Mouse (Mus musculus): ENCODE results near the gene Olfr1462. TPM values are rescaled to one million over a fixed set of nuclear protein-coding genes. Genes with fewer than 3 reads are reported as not detected.

Gene Olfr1462
- not detected for total RNA-seq (2023)

DNA sequence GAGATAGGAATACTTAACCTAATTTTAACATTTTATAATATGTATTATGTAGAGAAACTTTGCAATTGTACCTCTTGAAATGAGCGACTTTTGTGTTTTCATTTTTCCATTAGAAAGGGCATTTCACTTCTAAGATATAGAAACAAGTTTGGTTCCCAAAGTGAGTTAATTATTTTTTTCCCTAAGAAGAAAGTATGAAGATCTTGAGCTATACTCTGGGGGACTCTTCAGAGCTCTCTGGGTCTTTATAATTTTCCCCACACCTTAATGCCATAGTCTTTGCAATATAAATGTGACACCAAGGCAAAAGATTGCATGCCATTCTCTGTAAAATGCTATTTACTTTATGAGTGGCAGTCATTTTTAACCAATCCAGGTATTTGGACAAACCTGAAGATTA is at the start of gene Olfr1462:
TSS of gene Olfr1462 (plus strand) at position 301 of the 400 bp plus-strand sequence.

DNA sequence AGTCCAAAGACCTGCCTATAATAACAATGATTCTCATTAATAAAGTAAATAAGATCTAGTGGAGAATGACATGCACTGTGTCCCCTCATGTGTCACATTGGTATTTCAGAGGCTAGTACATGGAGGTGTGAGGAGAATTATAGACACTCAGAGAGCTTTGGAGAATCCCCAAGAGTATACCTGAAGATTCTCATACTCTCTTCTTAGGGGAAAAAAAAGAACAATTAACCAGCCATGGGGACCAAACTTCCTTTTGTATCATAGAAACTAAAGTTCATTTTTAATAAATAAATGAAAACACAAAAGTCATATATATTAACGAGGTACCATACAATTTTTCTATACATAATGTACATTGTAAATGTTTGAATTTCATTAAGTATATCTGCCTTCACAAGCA is 36.1 kb upstream of the Olfr1462 start, which contains the start of gene Olfr1459:
TSS of gene Olfr1459 (minus strand) at position 101 of the 400 bp plus-strand sequence.

DNA sequence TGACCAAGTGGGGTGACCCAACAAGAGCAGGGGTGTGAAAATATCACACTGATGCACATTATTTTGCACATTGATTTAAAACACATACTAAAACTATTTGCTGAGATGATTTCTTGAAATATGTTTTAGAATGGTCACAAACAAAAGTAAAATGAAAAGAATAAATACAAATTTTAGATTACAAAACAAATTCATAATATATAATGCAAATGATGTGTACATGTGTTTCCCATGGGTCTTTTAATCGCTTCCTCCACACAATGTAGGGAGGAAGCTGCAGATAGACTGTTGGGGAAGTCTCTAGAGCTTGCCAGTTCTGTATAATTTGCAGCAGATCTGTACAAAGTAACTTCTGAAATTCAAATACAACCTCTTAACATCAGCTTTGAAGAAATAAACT is 22.8 kb upstream of the Olfr1462 start, which contains the start of gene Olfr1461:
TSS of gene Olfr1461 (plus strand) at position 301 of the 400 bp plus-strand sequence.

DNA sequence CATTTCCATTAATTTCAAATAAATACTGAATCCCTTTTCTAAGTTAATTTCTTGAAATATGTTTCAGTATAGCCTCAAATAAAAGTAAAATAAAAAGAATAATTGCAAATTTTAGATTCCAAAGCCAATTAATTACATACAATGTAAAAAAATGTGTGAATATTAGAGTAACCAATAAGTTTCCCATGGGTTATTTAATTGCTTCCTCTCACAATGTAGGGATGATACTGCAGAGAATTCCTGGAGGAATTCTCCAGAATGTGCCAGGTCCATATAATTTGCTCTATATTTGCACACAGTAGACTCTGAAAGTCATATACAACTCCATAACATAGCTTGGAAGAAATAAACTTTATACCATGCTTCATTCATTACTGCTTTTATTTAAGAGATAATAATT is 45.5 kb downstream of the Olfr1462 start, which contains the start of gene Olfr1463:
TSS of gene Olfr1463 (plus strand) at position 301 of the 400 bp plus-strand sequence.

Other genes with a start within 250 kb of the Olfr1462 start
- not detected for gene Olfr1450, start 235.5 kb upstream of the Olfr1462 start, total RNA-seq (2023)
- gene Olfr1451, start 190.7 kb upstream of the Olfr1462 start, total RNA-seq (2023): not detected
- gene Olfr1453, start 157.4 kb upstream of the Olfr1462 start, total RNA-seq (2023): not detected
- not detected for gene Olfr1454, start 125.1 kb upstream of the Olfr1462 start, total RNA-seq (2023)
- gene Olfr1457, start 87.8 kb upstream of the Olfr1462 start, total RNA-seq (2023): not detected
- gene Olfr1458, start 79.0 kb upstream of the Olfr1462 start, total RNA-seq (2023): not detected
- not detected for gene Olfr1459, start 36.2 kb upstream of the Olfr1462 start, total RNA-seq (2023)
- not detected for gene Olfr1461, start 22.7 kb upstream of the Olfr1462 start, total RNA-seq (2023)
- gene Olfr1463, start 45.6 kb downstream of the Olfr1462 start, total RNA-seq (2023): not detected
- gene Olfr1465, start 129.8 kb downstream of the Olfr1462 start, total RNA-seq (2023): not detected
- gene Olfr1466, start 153.1 kb downstream of the Olfr1462 start, total RNA-seq (2023): not detected
- not detected for gene Olfr1467, start 176.5 kb downstream of the Olfr1462 start, total RNA-seq (2023)
- not detected for gene Olfr1469, start 222.1 kb downstream of the Olfr1462 start, total RNA-seq (2023)